In genomic region chr4:139169748-139170279, GRCm38 (mm10) we compare ENCODE assay signal across 16 mouse cellular contexts. TPM values are rescaled to one million over a fixed set of nuclear protein-coding genes. Genes with fewer than 3 reads are reported as not detected.
DNase-seq lines count a peak whose midpoint lies in the region; ATAC-seq and TF ChIP-seq lines count a peak whose summit lies in the region.
"Had no signal": no experiment of that assay in that cellular context is flagged by ENCODE, and none has a peak within 500 bp of the region (broad histone marks: within the 10 kb centered on the region; RNA-seq: fewer than 3 reads in every experiment).

No protein-coding gene starts in this region.

- H3K27ac ChIP-seq in gastrocnemius, adult 2 months: peak overlapping the region; percentile 38
- H3K27ac ChIP-seq in lung, postnatal 0 days (ENCODE audit: low read length): peak overlapping the region; percentile 57; the same call in 1 of the 2 replicates
- H3K27ac ChIP-seq in MEL (ENCODE audit: control insufficient read depth, low read depth, low read length): peak overlapping the region; percentile 73
- H3K27ac ChIP-seq in embryonic facial prominence, embryonic 14.5 days (replicated peaks; ENCODE audit: low read depth, low read length): 0 out of 2 replicates have a peak overlapping the region, but pooled peaks have one; percentile 6
- H3K27ac ChIP-seq: embryonic facial prominence, embryonic 12.5 days; heart, embryonic 13.5 days; kidney, postnatal 0 days; liver, embryonic 13.5 days had no signal

- H3K4me2 ChIP-seq in lung, postnatal 0 days (replicated peaks; ENCODE audit: low read depth, low read length): no peak overlapping the region
- H3K4me2 ChIP-seq in embryonic facial prominence, embryonic 14.5 days (ENCODE audit: low read depth, low read length): no peak overlapping the region
- H3K4me2 ChIP-seq: embryonic facial prominence, embryonic 12.5 days; heart, embryonic 13.5 days; liver, embryonic 13.5 days had no signal

- WGBS in lung, postnatal 0 days: 56% methylated on average over 12 of the region's 12 CpGs
- 67% methylated on average over 12 of the region's 12 CpGs for WGBS in lung, adult 2 months
- WGBS in embryonic facial prominence, embryonic 14.5 days: 60% methylated on average over 12 of the region's 12 CpGs

- TF ChIP-seq EP300 in lung, postnatal 0 days (IDR thresholded peaks at IDR 0.05): no peak
- TF ChIP-seq EP300 in MEL (IDR thresholded peaks at IDR 0.05; ENCODE audit: low read depth in 1 of 2, low read length in 2 of 2): no peak

- DNase-seq in gastrocnemius, adult 2 months: no peak
- no peak for DNase-seq in gastrocnemius, postnatal 14 days
- no peak for DNase-seq in lung, postnatal 0 days (ENCODE audit: low spot score)
- no peak for DNase-seq in lung, adult 2 months
- DNase-seq in MEL (ENCODE audit: low read depth, low spot score): no peak
- DNase-seq in embryonic facial prominence, embryonic 14.5 days (ENCODE audit: low spot score): no peak
- DNase-seq in kidney, postnatal 10 days: no peak
- DNase-seq in ovary, postnatal 14 days (ENCODE audit: low spot score): no peak
- DNase-seq: cerebellum, adult 8-10 months had no signal

- no peak for TF ChIP-seq CTCF in gastrocnemius, adult 2 months (IDR thresholded peaks at IDR 0.05)
- TF ChIP-seq CTCF in lung, postnatal 0 days (IDR thresholded peaks at IDR 0.05): no peak
- TF ChIP-seq CTCF in lung, adult 2 months (IDR thresholded peaks at IDR 0.05; ENCODE audit: insufficient read depth, low read length): no peak
- no peak for TF ChIP-seq CTCF in MEL (IDR thresholded peaks at IDR 0.05 in 2 of 3, conservative IDR thresholded peaks at IDR 0.05 in 1 of 3; ENCODE audit: control insufficient read depth in 1 of 3, insufficient read depth in 1 of 3, low read depth in 2 of 3, low read length in 3 of 3, poor library complexity in 1 of 3, severe bottlenecking in 1 of 3)

- H3K4me3 ChIP-seq in gastrocnemius, adult 2 months: no peak overlapping the region
- H3K4me3 ChIP-seq in lung, postnatal 0 days (ENCODE audit: low read depth, low read length): no peak overlapping the region
- no peak overlapping the region for H3K4me3 ChIP-seq in lung, adult 2 months (replicated peaks; ENCODE audit: extremely low read depth, low read depth, low read length)
- peak overlapping the region; percentile 19 to 24; a peak in 3 of 4 replicates for H3K4me3 ChIP-seq in MEL (ENCODE audit: control insufficient read depth in 1 of 2, insufficient read depth in 1 of 2, low read depth in 2 of 2, low read length in 2 of 2)
- H3K4me3 ChIP-seq in embryonic facial prominence, embryonic 14.5 days (ENCODE audit: low read depth, low read length): no peak overlapping the region
- H3K4me3 ChIP-seq: embryonic facial prominence, embryonic 12.5 days; heart, embryonic 13.5 days; liver, embryonic 13.5 days; myocyte had no signal

- H3K79me2 ChIP-seq in MEL (ENCODE audit: control insufficient read depth, insufficient read depth, low read length, poor library complexity): no peaks in the 10 kb centered on the region

- H3K27me3 ChIP-seq in lung, postnatal 0 days (replicated peaks; ENCODE audit: insufficient read depth, low read length): no peaks in the 10 kb centered on the region
- no peaks in the 10 kb centered on the region; a peak in 1 of 4 replicates for H3K27me3 ChIP-seq in MEL (ENCODE audit: control insufficient read depth in 1 of 2, insufficient read depth in 2 of 2, low read length in 2 of 2)
- no peaks in the 10 kb centered on the region for H3K27me3 ChIP-seq in embryonic facial prominence, embryonic 14.5 days (replicated peaks; ENCODE audit: control insufficient read depth, insufficient read depth, low read length)
- H3K27me3 ChIP-seq: embryonic facial prominence, embryonic 12.5 days; heart, embryonic 13.5 days; liver, embryonic 13.5 days had no signal

- TF ChIP-seq RAD21 in MEL (IDR thresholded peaks at IDR 0.05; ENCODE audit: low read depth, low read length): no peak

- no peak overlapping the region for H3K9ac ChIP-seq in lung, postnatal 0 days (replicated peaks; ENCODE audit: low read depth)
- H3K9ac ChIP-seq in MEL (ENCODE audit: control insufficient read depth, low read depth, low read length, poor library complexity, severe bottlenecking): peak overlapping the region; percentile 61
- H3K9ac ChIP-seq in embryonic facial prominence, embryonic 14.5 days (ENCODE audit: low read depth, low read length): no peak overlapping the region
- H3K9ac ChIP-seq: embryonic facial prominence, embryonic 12.5 days; heart, embryonic 13.5 days; liver, embryonic 13.5 days had no signal

- TF ChIP-seq POLR2A in lung, adult 2 months (IDR thresholded peaks at IDR 0.05; ENCODE audit: borderline replicate concordance, extremely low read depth, low read depth, low read length): no peak
- no peak for TF ChIP-seq POLR2A in MEL (IDR thresholded peaks at IDR 0.05; ENCODE audit: control insufficient read depth in 1 of 2, insufficient read depth in 1 of 2, low read depth in 1 of 2, low read length in 2 of 2, poor library complexity in 1 of 2)

- no peaks in the 10 kb centered on the region for H3K36me3 ChIP-seq in lung, postnatal 0 days (ENCODE audit: insufficient read depth, low read length)
- peaks cover 0 to 2% of the 10 kb centered on the region in 2 experiments; a peak in 2 of 4 replicates for H3K36me3 ChIP-seq in MEL (ENCODE audit: control insufficient read depth in 1 of 2, insufficient read depth in 2 of 2, low read length in 2 of 2)
- no peaks in the 10 kb centered on the region for H3K36me3 ChIP-seq in embryonic facial prominence, embryonic 14.5 days (ENCODE audit: control insufficient read depth, insufficient read depth, low read length)
- H3K36me3 ChIP-seq: embryonic facial prominence, embryonic 12.5 days; heart, embryonic 13.5 days; liver, embryonic 13.5 days had no signal

- intact Hi-C loops in gastrocnemius, adult 2 months (cut with DNase I): no loop called here
- intact Hi-C loops in gastrocnemius, postnatal 14 days (cut with DNase I; ENCODE audit: low total_unique reads): no loop called here

- no peaks in the 10 kb centered on the region for H3K9me3 ChIP-seq in lung, postnatal 0 days (ENCODE audit: low read length)
- no peaks in the 10 kb centered on the region for H3K9me3 ChIP-seq in MEL (replicated peaks; ENCODE audit: insufficient read depth, low read length)
- H3K9me3 ChIP-seq in embryonic facial prominence, embryonic 14.5 days (ENCODE audit: control insufficient read depth, low read length): no peaks in the 10 kb centered on the region
- H3K9me3 ChIP-seq: embryonic facial prominence, embryonic 12.5 days; heart, embryonic 13.5 days; liver, embryonic 13.5 days; megakaryocyte, embryonic 14.5 days had no signal

- no peaks in the 10 kb centered on the region; the same call in 1 of the 2 replicates for H3K4me1 ChIP-seq in lung, postnatal 0 days (ENCODE audit: insufficient read depth, low read depth, low read length)
- 0 out of 2 replicates have a peak, but pooled peaks cover 2% of the 10 kb centered on the region for H3K4me1 ChIP-seq in lung, adult 2 months (ENCODE audit: control insufficient read depth, insufficient read depth, low read length)
- peaks cover 0 to 9% of the 10 kb centered on the region in 2 experiments; a peak in 1 of 4 replicates for H3K4me1 ChIP-seq in MEL (ENCODE audit: control insufficient read depth in 1 of 2, insufficient read depth in 2 of 2, low read length in 2 of 2)
- H3K4me1 ChIP-seq in embryonic facial prominence, embryonic 14.5 days (ENCODE audit: control insufficient read depth, insufficient read depth, low read length): peaks cover 12% of the 10 kb centered on the region; the same call in 1 of the 2 replicates
- H3K4me1 ChIP-seq: liver, embryonic 13.5 days had no signal

- no peak for ATAC-seq in lung, postnatal 0 days
- no peak for ATAC-seq in embryonic facial prominence, embryonic 14.5 days (ENCODE audit: low read depth)
- ATAC-seq: intestine, embryonic 16.5 days had no signal

TF ChIP-seq in MEL, 35 proteins besides CTCF, POLR2A, EP300 and RAD21:
- TF ChIP-seq BHLHE40 (IDR thresholded peaks at IDR 0.05; ENCODE audit: borderline replicate concordance, low read depth, low read length): no peak
- TF ChIP-seq E2F4 (IDR thresholded peaks at IDR 0.05; ENCODE audit: borderline replicate concordance, low read depth, low read length): no peak
- TF ChIP-seq MYB (IDR thresholded peaks at IDR 0.05; ENCODE audit: low read depth, low read length): no peak
- TF ChIP-seq MEF2A (IDR thresholded peaks at IDR 0.05; ENCODE audit: extremely low read depth, insufficient replicate concordance, low read depth, low read length, poor library complexity, severe bottlenecking): no peak
- no peak for TF ChIP-seq TBP (IDR thresholded peaks at IDR 0.05; ENCODE audit: low read depth, low read length)
- TF ChIP-seq NRF1 (IDR thresholded peaks at IDR 0.05; ENCODE audit: insufficient read depth, low read depth, low read length, poor library complexity, severe bottlenecking): no peak
- TF ChIP-seq TCF12 (IDR thresholded peaks at IDR 0.05; ENCODE audit: low read depth, low read length): no peak
- no peak for TF ChIP-seq SIN3A (IDR thresholded peaks at IDR 0.05; ENCODE audit: low read length)

RNA-seq across cellular contexts. Expression of gene Capzb, which starts 22.9 kb away (rescaled TPM):
- 100 to 1,000 TPM; 444 to 499 TPM for total RNA-seq in gastrocnemius, adult 2 months (2021)
- 100 to 1,000 TPM; 590 to 617 TPM for total RNA-seq in gastrocnemius, postnatal 14 days (2021)
- polyA plus RNA-seq in lung, postnatal 0 days (2015; fragmentation: Nextera tagmentation; extraction: Ambion mirVana): 401 and 408 TPM in 2 replicates
- 152 and 172 TPM in 2 replicates for polyA plus RNA-seq in lung, adult 2 months (2012; rRNA removed)
- total RNA-seq in MEL (2012; rRNA removed): 91.2 and 103 TPM in 2 replicates
- polyA plus RNA-seq in MEL (2012; ENCODE audit: insufficient read depth in 1 of 2, insufficient read length in 2 of 2, low read depth in 1 of 2, low replicate concordance in 2 of 2, missing spikeins in 1 of 2): 100 to 1,000 TPM in 1 of 2 experiments, not detected in 1; 354 TPM
- 293 and 299 TPM in 2 replicates for polyA plus RNA-seq in embryonic facial prominence, embryonic 14.5 days (2014; fragmentation: Nextera tagmentation; extraction: Ambion mirVana)

RNA-seq across cellular contexts. Expression of gene Minos1, which starts 38.9 kb away (rescaled TPM):
- 100 to 1,000 TPM; 304 to 430 TPM for total RNA-seq in gastrocnemius, adult 2 months (2021)
- total RNA-seq in gastrocnemius, postnatal 14 days (2021): 100 to 1,000 TPM; 434 to 465 TPM
- 474 and 487 TPM in 2 replicates for polyA plus RNA-seq in lung, postnatal 0 days (2015; fragmentation: Nextera tagmentation; extraction: Ambion mirVana)
- 29.7 and 37.7 TPM in 2 replicates for polyA plus RNA-seq in lung, adult 2 months (2012; rRNA removed)
- 163 and 183 TPM in 2 replicates for total RNA-seq in MEL (2012; rRNA removed)
- polyA plus RNA-seq in MEL (2012; ENCODE audit: insufficient read depth in 1 of 2, insufficient read length in 2 of 2, low read depth in 1 of 2, low replicate concordance in 2 of 2, missing spikeins in 1 of 2): 100 to 1,000 TPM in 1 of 2 experiments, not detected in 1; 401 TPM
- polyA plus RNA-seq in embryonic facial prominence, embryonic 14.5 days (2014; fragmentation: Nextera tagmentation; extraction: Ambion mirVana): 468 and 555 TPM in 2 replicates

Comparison
In these comparisons a context has a peak if more than half of its experiments do, and no peak if none do; other contexts are left out.
1. H3K27ac ChIP-seq: peak in every context shown above with its lines; median percentile 73 in MEL; 57 in lung, postnatal 0 days; 38 in gastrocnemius, adult 2 months; 6 in embryonic facial prominence, embryonic 14.5 days.
2. H3K4me3 ChIP-seq: peak in MEL (2 of 2); none in gastrocnemius, adult 2 months (single experiment), lung, postnatal 0 days (single experiment), lung, adult 2 months (single experiment) and embryonic facial prominence, embryonic 14.5 days (single experiment).